Mouse (Mus musculus): ENCODE data around the gene Cdkl1.
A peak's percentile ranks its signal among the peaks of the same experiment; 100 is the strongest.

Cdkl1 gene

DNA sequence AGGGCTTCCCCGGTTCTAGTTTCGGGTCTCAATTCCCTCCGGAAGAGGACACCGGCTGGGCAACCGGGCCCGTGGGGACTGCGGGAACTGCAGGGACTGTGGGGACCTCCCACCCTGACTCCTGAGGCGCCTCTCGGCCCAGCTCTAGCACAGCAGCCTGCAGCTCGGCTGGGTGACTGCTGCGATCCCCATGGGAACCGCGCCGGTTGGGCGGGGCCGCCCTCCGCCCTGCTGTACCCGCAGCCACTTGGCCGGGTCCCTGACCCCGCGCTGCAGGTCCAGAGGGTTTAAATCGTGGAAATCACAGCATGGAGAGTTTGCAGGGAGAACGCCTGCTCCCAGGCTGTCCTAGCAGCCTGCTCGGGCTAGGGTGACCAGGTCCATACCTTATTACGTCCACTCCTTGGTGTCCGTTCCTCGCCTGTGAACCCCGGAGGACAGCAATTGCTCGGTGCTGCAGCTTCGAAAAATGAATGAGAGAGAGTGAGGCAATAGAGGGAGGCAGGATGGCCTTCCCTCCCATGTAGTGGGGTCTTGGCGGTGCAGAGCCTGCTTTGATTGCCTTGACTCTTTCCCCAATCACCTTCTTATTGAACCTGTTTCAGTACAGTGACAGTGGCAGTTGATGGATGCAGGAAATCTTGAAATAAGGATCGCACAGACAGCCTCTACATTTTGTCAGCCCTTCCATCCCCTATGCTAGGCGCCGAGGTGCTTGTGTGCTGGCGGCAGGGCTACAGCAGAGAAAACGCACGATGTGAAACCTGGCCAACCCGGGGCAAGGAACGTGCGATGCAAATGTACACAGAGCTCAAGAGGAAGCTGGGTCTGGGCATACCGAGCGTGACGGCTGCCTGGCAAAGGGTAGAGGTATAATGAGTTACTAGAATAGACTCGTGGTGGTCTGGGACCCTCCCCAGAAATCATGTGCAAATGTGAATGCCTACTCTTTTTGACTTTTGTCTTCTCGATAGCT is at the start of gene Cdkl1:
Cdkl1 (minus strand) TSS at position 738 of the 976 bp plus-strand sequence.
- DNase-seq (ENCODE audit: low spot score in 2 of 2), result peak; percentile 30 to 53

DNA sequence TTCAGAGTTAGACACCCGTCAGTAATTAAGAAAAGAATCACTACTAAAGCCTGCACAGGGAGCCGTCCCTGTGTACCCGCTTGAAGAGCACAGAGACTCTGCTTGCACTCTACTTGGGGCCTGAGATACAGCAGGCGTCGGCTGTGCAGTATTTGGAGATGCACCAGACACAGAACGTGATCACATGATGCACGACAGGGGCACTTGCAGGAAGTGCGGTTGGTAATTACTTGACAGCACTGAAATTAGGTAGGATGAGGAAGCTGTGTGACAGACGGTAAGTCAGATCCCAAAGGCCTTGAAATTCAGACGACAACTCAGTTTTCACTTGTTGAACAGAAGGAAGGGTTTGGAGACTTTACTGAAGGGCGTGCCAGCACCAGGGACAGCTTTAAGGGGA is 47.3 kb upstream of the Cdkl1 start:
- DNase-seq (ENCODE audit: low spot score in 2 of 2), result no peak

DNA sequence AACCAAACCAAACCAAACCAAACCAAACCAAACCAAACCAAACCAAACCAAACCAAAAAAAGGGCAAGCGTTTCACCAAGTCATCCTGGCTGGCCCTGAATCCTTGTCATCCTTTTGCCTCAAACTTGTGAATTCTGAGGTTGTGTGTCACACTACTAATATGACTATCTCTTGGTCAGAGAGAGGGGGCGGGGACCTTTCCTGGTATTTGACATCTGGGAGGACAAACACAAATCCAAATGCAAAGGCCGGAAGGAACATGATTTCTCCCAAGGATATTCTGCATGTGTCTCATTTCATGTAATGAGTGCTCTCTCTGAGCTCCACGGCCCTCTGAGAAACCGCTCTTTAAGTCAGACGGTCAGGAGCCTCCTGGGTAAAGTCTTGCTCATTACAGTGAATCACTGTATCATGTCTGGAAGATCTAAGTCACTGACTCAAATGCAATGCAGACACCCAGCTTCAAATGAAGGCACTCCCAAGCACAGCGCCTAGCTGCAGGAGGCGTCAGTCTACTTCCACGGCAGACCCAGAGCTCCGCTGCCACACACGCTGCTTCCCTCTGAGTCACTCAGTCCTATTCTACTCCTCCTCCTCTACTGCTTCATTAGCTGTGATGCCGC is 43.0 kb upstream of the Cdkl1 start:
- DNase-seq (ENCODE audit: low spot score in 2 of 2), result no peak

DNA sequence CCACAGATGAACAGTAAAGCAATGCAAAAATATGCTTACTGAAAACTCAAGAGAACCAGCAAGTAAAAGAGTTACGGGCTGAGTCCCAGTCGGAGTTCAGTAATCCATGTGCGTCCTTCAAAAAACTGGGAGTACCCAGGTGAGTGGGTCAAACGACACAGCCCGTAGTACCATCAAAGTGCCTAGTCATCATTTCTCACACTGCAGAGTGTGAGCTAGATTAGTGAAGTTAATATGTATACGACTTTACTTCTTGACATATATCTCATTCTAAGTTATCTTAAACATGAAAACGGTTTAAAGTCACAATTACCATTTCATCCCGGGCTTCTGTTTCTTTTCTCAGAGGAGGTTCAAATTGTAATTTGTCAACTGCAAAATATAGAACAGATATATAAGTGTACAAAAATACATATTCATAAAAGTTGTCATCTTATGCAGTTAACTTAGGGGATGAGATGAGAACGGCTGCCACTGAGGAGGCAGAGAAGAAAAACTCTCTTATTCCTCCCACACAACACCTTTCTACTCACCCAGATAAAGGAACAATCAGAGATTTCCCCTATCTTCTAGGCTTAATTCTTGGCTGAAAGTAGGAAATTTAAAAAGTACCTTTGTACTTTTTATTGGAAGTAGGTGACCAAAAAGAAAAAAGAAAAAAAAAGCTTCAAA is 40.3 kb upstream of the Cdkl1 start:
- DNase-seq (ENCODE audit: low spot score in 2 of 2), result no peak

GRCm38 (mm10) chr12:69828214-69828613 is 37.1 kb upstream of the Cdkl1 start:
- peak in 1 of 2 experiments; percentile 22 for DNase-seq (ENCODE audit: low spot score in 2 of 2)

- no peak for DNase-seq (ENCODE audit: low spot score in 2 of 2)
These were observed 34.0 kb upstream of the Cdkl1 start for GRCm38 (mm10) chr12:69824881-69825597.

GRCm38 (mm10) chr12:69814272-69814671 is 23.2 kb upstream of the Cdkl1 start:
- DNase-seq (ENCODE audit: low spot score in 2 of 2), result peak; percentile 31 to 35

DNA sequence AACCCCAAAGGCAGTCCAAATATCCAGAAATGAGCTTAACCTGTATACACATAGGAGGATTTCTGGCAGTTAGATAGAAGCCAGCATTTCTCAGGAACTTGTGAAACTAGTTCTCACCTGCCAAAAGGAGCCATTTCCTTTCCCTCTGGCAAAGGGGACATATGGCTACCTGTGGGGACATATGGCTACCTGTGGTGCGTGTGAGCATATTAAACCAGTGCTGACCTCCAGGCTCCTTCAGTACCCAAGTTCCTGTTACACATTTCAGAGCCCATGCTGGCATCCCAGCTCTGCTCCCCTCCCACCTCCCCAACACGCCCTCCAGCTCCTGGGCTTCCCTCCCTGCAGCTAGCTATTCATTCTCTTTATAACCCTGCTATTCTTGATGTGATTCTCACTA is 22.5 kb upstream of the Cdkl1 start:
- DNase-seq (ENCODE audit: low spot score in 2 of 2), result no peak

DNA sequence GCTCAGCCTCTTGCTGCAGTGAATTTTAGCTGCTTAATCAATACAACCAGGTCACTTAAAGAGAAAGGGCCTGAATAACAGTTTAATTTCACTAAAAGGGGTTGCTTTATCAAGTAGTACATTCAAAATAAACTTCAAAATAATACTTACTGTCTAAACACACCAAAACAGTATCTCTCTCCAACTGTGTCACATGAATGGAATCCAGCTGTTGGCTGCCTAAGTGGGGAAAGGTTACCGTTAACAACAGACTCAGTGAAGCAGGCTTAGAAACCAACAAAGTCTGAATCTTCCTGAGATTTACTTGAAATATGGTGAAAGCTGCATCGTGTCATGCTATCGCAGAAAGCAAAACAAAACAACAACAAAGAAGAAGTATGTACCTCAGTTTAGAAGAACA is 21.9 kb upstream of the Cdkl1 start:
- DNase-seq (ENCODE audit: low spot score in 2 of 2), result peak in 1 of 2 experiments; percentile 15

DNA sequence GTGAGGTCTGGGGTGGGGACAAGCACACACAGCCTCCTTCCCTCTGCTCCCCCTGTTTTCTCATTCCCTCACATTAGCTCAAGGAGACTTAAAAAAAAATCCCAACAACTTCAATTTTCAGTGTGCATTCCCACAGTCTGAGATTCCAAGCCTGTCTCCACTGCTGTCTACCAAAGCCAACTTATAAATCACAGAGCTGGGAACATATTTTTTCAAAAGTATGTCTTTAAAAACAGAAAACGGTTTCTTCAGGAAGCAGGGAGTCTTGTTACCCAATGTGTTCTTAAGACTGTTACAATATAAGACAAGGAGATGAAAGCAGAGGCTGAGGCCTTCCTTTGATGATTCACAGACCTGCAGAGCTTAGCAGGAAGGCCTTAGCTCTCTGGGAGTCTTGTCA is 20.9 kb upstream of the Cdkl1 start:
- no peak for DNase-seq (ENCODE audit: low spot score in 2 of 2)

DNA sequence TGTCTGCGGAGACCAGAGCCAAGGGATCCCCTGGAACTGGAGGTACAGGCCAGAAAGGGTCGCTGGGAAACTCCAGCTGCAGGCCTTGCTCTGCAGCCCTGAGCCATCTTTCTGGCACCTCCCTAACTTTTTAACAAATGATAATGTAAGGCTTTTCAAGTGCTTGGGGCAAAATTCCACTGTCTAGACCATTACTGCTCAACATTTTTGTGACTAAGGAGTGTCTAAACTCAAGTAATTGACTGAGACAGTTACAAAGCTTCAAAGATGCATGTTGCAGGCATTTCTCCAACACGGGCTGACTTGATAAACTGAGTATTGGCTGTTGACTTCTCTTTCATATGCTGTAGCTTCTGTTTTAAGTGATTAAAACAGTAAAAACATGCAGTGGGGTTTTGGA is 18.4 kb upstream of the Cdkl1 start:
- DNase-seq (ENCODE audit: low spot score in 2 of 2), result no peak

DNA sequence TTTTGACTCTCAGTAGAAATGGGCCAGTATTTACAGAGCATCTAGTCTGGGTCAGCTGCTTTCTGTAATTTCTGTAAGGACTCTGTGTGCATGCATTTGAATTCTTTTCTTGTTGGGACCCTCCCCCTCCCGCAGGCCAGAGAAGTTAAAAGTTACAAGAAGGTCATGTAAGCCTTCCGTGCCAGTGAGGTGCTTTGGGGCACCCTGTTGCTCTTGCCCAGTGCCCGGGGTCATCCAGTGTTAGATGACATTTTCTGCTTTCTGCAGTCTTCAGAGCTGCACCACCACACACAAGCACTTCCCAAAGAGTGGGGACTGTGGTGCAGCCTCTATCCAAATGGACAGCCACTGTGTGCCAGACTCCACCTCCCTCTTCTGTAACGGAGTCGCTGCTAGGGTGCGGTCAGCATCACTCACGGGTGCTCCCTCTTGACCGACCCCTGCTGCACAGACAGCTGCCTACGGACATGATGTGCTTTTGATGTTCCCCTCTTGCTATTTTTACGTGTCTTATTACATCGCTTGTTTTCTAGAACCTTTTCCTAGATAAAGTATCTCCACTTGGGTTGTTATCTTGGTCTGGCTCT is 16.4 kb upstream of the Cdkl1 start:
- DNase-seq (ENCODE audit: low spot score in 2 of 2), result no peak

GRCm38 (mm10) chr12:69805148-69805547 is 14.1 kb upstream of the Cdkl1 start:
- DNase-seq (ENCODE audit: low spot score in 2 of 2), result no peak

DNA sequence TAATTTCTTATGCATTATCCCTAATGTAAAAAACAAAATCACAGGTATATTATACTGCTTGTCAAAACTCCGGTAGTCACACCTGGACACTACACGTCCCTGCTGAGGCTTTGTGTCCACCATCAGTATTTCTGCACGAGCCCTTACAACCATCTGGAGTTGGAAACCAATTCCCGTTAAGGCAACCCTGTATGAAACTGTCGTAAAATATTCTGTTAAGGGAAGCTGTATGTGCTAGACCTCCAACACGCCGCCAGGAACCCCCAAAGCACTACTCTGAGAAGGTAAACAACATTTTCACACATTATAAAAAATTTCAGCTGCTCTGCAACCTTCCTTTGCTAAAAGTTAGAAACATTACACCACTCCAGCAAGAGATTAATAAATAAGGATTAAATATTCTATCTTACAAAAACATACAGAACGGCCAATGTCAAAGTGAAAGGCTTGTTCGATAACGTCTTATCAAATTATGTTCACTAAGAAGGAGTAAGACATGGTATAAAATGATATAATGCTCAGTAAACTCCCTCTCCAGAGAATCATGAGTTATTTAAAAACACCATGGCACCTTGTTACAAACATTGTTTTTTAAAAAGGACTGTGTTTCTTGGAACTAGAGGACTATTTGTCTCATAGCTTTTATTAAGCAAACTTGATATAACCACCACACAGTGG is 13.5 kb upstream of the Cdkl1 start:
- no peak for DNase-seq (ENCODE audit: low spot score in 2 of 2)

- DNase-seq (ENCODE audit: low spot score in 2 of 2), result no peak
These were observed 12.1 kb upstream of the Cdkl1 start for GRCm38 (mm10) chr12:69803196-69803595.

DNA sequence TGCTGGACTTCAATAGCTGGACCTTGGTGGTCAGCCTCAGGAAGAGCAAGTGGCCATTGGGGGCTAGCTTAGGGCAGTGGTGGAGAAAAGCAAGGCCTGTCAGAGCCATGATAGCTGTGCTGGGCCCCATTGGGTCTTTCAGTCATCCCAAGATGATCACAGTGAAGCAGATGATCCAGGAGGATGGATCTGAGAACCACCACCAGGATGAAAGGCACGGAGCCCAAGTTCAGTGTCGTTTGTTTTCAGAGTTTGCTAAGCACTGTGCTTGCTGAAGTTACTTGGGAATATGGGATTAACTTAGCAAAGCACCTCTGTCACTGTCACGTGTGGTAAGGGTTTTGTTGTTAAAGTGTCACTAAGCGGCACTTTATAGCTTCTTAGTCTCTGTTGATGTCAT is 9.5 kb upstream of the Cdkl1 start:
- no peak for DNase-seq (ENCODE audit: low spot score in 2 of 2)

GRCm38 (mm10) chr12:69796311-69796710 is 5.2 kb upstream of the Cdkl1 start:
- no peak for DNase-seq (ENCODE audit: low spot score in 2 of 2)

DNA sequence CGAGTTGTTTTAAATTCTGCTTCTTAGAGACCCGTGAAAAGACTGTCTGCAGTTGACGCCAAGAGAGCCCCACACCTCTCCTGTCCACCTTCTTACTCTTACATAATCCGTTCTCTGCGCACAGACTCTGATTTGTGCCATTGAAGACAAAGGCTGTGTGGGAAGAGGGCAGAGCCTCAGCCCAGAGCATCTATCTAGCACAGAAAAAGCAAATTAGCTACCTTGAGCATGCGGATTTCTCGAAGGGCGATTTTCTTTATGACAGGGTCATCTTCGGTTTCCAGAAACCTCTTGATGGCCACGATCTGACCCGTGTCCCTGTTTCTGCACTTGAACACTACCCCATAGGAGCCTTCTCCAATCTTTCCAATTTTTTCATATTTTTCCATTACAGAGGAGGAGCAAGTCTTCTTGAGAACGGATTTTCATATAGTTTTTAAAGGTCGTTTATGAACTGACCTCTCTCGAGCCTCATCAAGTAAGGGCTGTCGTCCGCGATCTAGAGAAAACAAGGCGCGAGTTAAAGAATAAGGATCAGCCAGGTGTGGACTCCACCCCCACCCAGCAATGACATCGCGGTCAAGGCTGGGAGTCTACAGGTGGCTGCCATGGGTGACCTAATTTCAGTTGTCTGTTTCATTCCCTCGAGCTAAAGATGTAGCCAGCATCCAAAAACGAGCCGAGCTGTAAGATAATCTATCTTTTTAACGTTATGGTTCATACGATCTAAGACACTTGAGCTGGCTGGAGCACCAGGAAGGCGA is 1.1 kb downstream of the Cdkl1 start:
- no peak for DNase-seq (ENCODE audit: low spot score in 2 of 2)

DNA sequence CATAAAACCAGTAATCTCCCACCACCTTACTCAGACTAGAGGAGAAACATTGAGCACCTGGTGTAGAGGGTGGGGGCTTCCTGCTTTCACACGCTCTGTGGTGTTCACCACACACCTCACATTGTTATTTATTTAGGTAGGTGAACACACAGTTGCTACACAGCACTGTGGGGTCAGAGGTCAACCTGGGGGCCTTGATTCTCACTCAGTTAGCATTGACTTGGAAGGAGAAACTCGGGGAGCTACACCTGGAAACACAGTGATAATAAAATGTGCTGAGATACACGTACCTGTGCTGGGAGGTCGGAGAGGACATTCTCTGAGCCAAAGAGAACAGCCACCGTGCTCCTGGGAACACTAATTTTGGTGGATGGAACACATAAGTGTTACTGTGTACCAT is 2.7 kb downstream of the Cdkl1 start:
- no peak for DNase-seq (ENCODE audit: low spot score in 2 of 2)

GRCm38 (mm10) chr12:69785471-69785870 is 5.6 kb downstream of the Cdkl1 start:
- DNase-seq (ENCODE audit: low spot score in 2 of 2), result no peak
